15 mouse cellular contexts compared by ENCODE assay signal in genomic region chr4:107732624-107733023, GRCm38 (mm10). TPM values are rescaled to one million over a fixed set of nuclear protein-coding genes. Genes with fewer than 3 reads are reported as not detected.
DNase-seq lines count a peak whose midpoint lies in the region; ATAC-seq and TF ChIP-seq lines count a peak whose summit lies in the region.
"Had no signal": no experiment of that assay in that cellular context is flagged by ENCODE, and none has a peak within 500 bp of the region (broad histone marks: within the 10 kb centered on the region; RNA-seq: fewer than 3 reads in every experiment).

No protein-coding gene starts in this region.

- TF ChIP-seq RAD21 in MEL (IDR thresholded peaks at IDR 0.05; ENCODE audit: low read depth, low read length) = no peak

- no peak for TF ChIP-seq POLR2A in MEL (IDR thresholded peaks at IDR 0.05; ENCODE audit: control insufficient read depth in 1 of 2, insufficient read depth in 1 of 2, low read depth in 1 of 2, low read length in 2 of 2, poor library complexity in 1 of 2)

- H3K4me1 ChIP-seq in intestine, embryonic 14.5 days (replicated peaks; ENCODE audit: control insufficient read depth, insufficient read depth, low read length) = no peaks in the 10 kb centered on the region
- no peaks in the 10 kb centered on the region for H3K4me1 ChIP-seq in intestine, postnatal 0 days (replicated peaks; ENCODE audit: control insufficient read depth, insufficient read depth, low read length)
- H3K4me1 ChIP-seq in MEL (ENCODE audit: control insufficient read depth in 1 of 2, insufficient read depth in 2 of 2, low read length in 2 of 2) = peaks cover 3 to 18% of the 10 kb centered on the region in 2 experiments
- peaks cover 31% of the 10 kb centered on the region for H3K4me1 ChIP-seq in embryonic facial prominence, embryonic 13.5 days
- H3K4me1 ChIP-seq: heart, embryonic 13.5 days; liver, embryonic 13.5 days had no signal

- no peak for DNase-seq in intestine, embryonic 14.5 days (ENCODE audit: low spot score)
- DNase-seq in ES-CJ7 (ENCODE audit: low read depth, low spot score) (peak; percentile 49), MEL (ENCODE audit: low read depth, low spot score) (peak; percentile 51)
- no peak for DNase-seq in frontal cortex, postnatal 36 days (ENCODE audit: low spot score in 2 of 2)
- no peak for DNase-seq in heart, adult 9 months (ENCODE audit: low spot score in 2 of 2)
- DNase-seq: cerebellum, postnatal 25 days; heart, postnatal 4 days; kidney, adult 9 months; liver, embryonic 13.5 days had no signal

- H3K4me2 ChIP-seq in intestine, embryonic 14.5 days (ENCODE audit: low read length) = no peak overlapping the region
- H3K4me2 ChIP-seq in intestine, postnatal 0 days (replicated peaks; ENCODE audit: low read depth) = no peak overlapping the region
- H3K4me2 ChIP-seq in embryonic facial prominence, embryonic 13.5 days = no peak overlapping the region
- H3K4me2 ChIP-seq: heart, embryonic 13.5 days; liver, embryonic 13.5 days had no signal

- H3K9ac ChIP-seq in intestine, embryonic 14.5 days (ENCODE audit: low read length) = no peak overlapping the region
- no peak overlapping the region for H3K9ac ChIP-seq in intestine, postnatal 0 days (ENCODE audit: low read depth, low read length)
- H3K9ac ChIP-seq in MEL (ENCODE audit: control insufficient read depth, low read depth, low read length, poor library complexity, severe bottlenecking) = no peak overlapping the region
- H3K9ac ChIP-seq in embryonic facial prominence, embryonic 13.5 days = no peak overlapping the region
- H3K9ac ChIP-seq: heart, embryonic 13.5 days; liver, embryonic 13.5 days had no signal

- H3K9me3 ChIP-seq in intestine, embryonic 14.5 days (ENCODE audit: control insufficient read depth, low read length) = no peaks in the 10 kb centered on the region
- no peaks in the 10 kb centered on the region for H3K9me3 ChIP-seq in intestine, postnatal 0 days (ENCODE audit: control insufficient read depth)
- no peaks in the 10 kb centered on the region for H3K9me3 ChIP-seq in MEL (replicated peaks; ENCODE audit: insufficient read depth, low read length)
- no peaks in the 10 kb centered on the region for H3K9me3 ChIP-seq in embryonic facial prominence, embryonic 13.5 days
- H3K9me3 ChIP-seq: heart, embryonic 13.5 days; liver, embryonic 13.5 days had no signal

- H3K27ac ChIP-seq in intestine, embryonic 14.5 days (ENCODE audit: low read depth) = no peak overlapping the region
- H3K27ac ChIP-seq in intestine, postnatal 0 days (ENCODE audit: low read depth, low read length) = no peak overlapping the region
- no peak overlapping the region for H3K27ac ChIP-seq in MEL (ENCODE audit: control insufficient read depth, low read depth, low read length)
- H3K27ac ChIP-seq in embryonic facial prominence, embryonic 13.5 days = no peak overlapping the region
- H3K27ac ChIP-seq: heart, embryonic 13.5 days; liver, embryonic 13.5 days had no signal

- TF ChIP-seq EP300 in MEL (IDR thresholded peaks at IDR 0.05; ENCODE audit: low read depth in 1 of 2, low read length in 2 of 2) = no peak

- peaks cover 7% of the 10 kb centered on the region for H3K27me3 ChIP-seq in intestine, embryonic 14.5 days (replicated peaks; ENCODE audit: control insufficient read depth, insufficient read depth, low read length)
- H3K27me3 ChIP-seq in intestine, postnatal 0 days (replicated peaks; ENCODE audit: control insufficient read depth, insufficient read depth, low read length) = no peaks in the 10 kb centered on the region
- no peaks in the 10 kb centered on the region for H3K27me3 ChIP-seq in MEL (ENCODE audit: control insufficient read depth in 1 of 2, insufficient read depth in 2 of 2, low read length in 2 of 2)
- peaks cover 5% of the 10 kb centered on the region; the same call in 1 of the 2 replicates for H3K27me3 ChIP-seq in embryonic facial prominence, embryonic 13.5 days

- no peaks in the 10 kb centered on the region for H3K79me2 ChIP-seq in MEL (ENCODE audit: control insufficient read depth, insufficient read depth, low read length, poor library complexity)

- H3K36me3 ChIP-seq in intestine, embryonic 14.5 days (ENCODE audit: control insufficient read depth, insufficient read depth, low read length) = no peaks in the 10 kb centered on the region
- no peaks in the 10 kb centered on the region for H3K36me3 ChIP-seq in intestine, postnatal 0 days (ENCODE audit: control insufficient read depth, insufficient read depth)
- peaks cover 0 to 12% of the 10 kb centered on the region in 2 experiments; a peak in 2 of 4 replicates for H3K36me3 ChIP-seq in MEL (ENCODE audit: control insufficient read depth in 1 of 2, insufficient read depth in 2 of 2, low read length in 2 of 2)
- H3K36me3 ChIP-seq in embryonic facial prominence, embryonic 13.5 days = no peaks in the 10 kb centered on the region
- H3K36me3 ChIP-seq: heart, embryonic 13.5 days; liver, embryonic 13.5 days had no signal

- no peak overlapping the region for H3K4me3 ChIP-seq in intestine, embryonic 14.5 days (ENCODE audit: low read depth, low read length)
- no peak overlapping the region for H3K4me3 ChIP-seq in intestine, postnatal 0 days (ENCODE audit: low read depth, low read length)
- H3K4me3 ChIP-seq in MEL (ENCODE audit: control insufficient read depth in 1 of 2, insufficient read depth in 1 of 2, low read depth in 2 of 2, low read length in 2 of 2) = no peak overlapping the region
- H3K4me3 ChIP-seq in embryonic facial prominence, embryonic 13.5 days = no peak overlapping the region
- H3K4me3 ChIP-seq: heart, embryonic 13.5 days; liver, embryonic 13.5 days had no signal

- 0 out of 2 replicates have a peak, but pooled peaks have one; percentile 13 for ATAC-seq in intestine, embryonic 14.5 days (replicated peaks; ENCODE audit: low FRiP score, low TSS enrichment, low read depth)
- ATAC-seq in intestine, postnatal 0 days = no peak
- ATAC-seq in embryonic facial prominence, embryonic 13.5 days (ENCODE audit: insufficient number of reproducible peaks, insufficient read depth, low FRiP score, low TSS enrichment, low read depth) = 0 out of 2 replicates have a peak, but pooled peaks have one; percentile 18

- 19% methylated on average over 4 of the region's 4 CpGs for whole genome bisulfite sequencing in intestine, embryonic 14.5 days
- whole genome bisulfite sequencing in intestine, postnatal 0 days = 25% methylated on average over 4 of the region's 4 CpGs
- WGBS in embryonic facial prominence, embryonic 13.5 days = 29% methylated on average over 4 of the region's 4 CpGs

- TF ChIP-seq CTCF in intestine, postnatal 0 days (IDR thresholded peaks at IDR 0.05; ENCODE audit: low read depth) = no peak
- TF ChIP-seq CTCF in MEL (IDR thresholded peaks at IDR 0.05 in 2 of 3, conservative IDR thresholded peaks at IDR 0.05 in 1 of 3; ENCODE audit: control insufficient read depth in 1 of 3, insufficient read depth in 1 of 3, low read depth in 2 of 3, low read length in 3 of 3, poor library complexity in 1 of 3, severe bottlenecking in 1 of 3) = no peak

TF ChIP-seq in MEL, 35 proteins besides CTCF, POLR2A, EP300 and RAD21:
- no peak for TF ChIP-seq CHD2 (IDR thresholded peaks at IDR 0.05; ENCODE audit: low read length)
- TF ChIP-seq E2F4 (IDR thresholded peaks at IDR 0.05; ENCODE audit: borderline replicate concordance, low read depth, low read length) = no peak
- TF ChIP-seq MAFK (IDR thresholded peaks at IDR 0.05; ENCODE audit: borderline replicate concordance, low read depth, low read length) = no peak
- no peak for TF ChIP-seq TCF12 (IDR thresholded peaks at IDR 0.05; ENCODE audit: low read depth, low read length)
- TF ChIP-seq MEF2A (IDR thresholded peaks at IDR 0.05; ENCODE audit: extremely low read depth, insufficient replicate concordance, low read depth, low read length, poor library complexity, severe bottlenecking) = no peak
- no peak for TF ChIP-seq ZNF384 (IDR thresholded peaks at IDR 0.05; ENCODE audit: low read depth, low read length)
- TF ChIP-seq GATA1 (IDR thresholded peaks at IDR 0.05; ENCODE audit: low read depth, low read length) = no peak
- TF ChIP-seq NELFE (IDR thresholded peaks at IDR 0.05; ENCODE audit: low read depth, low read length) = no peak
- no peak for TF ChIP-seq USF1 (IDR thresholded peaks at IDR 0.05; ENCODE audit: low read depth, low read length)

RNA-seq across cellular contexts. Expression of gene Dmrtb1, which starts 48.6 kb away (rescaled TPM):
- polyA plus RNA-seq in intestine, embryonic 14.5 days (2014; fragmentation: Nextera tagmentation; extraction: Ambion mirVana) = not detected in 2 replicates
- not detected in 2 replicates for polyA plus RNA-seq in intestine, postnatal 0 days (2015; fragmentation: Nextera tagmentation; extraction: Ambion mirVana)
- total RNA-seq in MEL (2012; rRNA removed) = not detected in 2 replicates
- polyA plus RNA-seq in MEL (2012; ENCODE audit: insufficient read depth in 1 of 2, insufficient read length in 2 of 2, low read depth in 1 of 2, low replicate concordance in 2 of 2, missing spikeins in 1 of 2) = not detected
- polyA plus RNA-seq in embryonic facial prominence, embryonic 13.5 days (2015; fragmentation: Nextera tagmentation; extraction: Ambion mirVana) = 0.37 and 1.0 TPM in 2 replicates
- total RNA-seq: adrenal gland, postnatal 4 days; gastrocnemius, postnatal 4 days; heart, postnatal 4 days had no signal
- polyA plus RNA-seq: large intestine, adult 2 months; liver, embryonic 13.5 days had no signal

Comparison
In these comparisons a context has a peak if more than half of its experiments do, and no peak if none do; other contexts are left out.
1. DNase-seq: peak in ES-CJ7 (single experiment) and MEL (single experiment); none in intestine, embryonic 14.5 days (single experiment), frontal cortex, postnatal 36 days (0 of 2) and heart, adult 9 months (0 of 2).